Mouse (Mus musculus) layer of hippocampus, adult 18-20 months (tissue): ENCODE data around the gene Chrnb2. TPM values are rescaled to one million over a fixed set of nuclear protein-coding genes. Genes with fewer than 3 reads are reported as not detected.
"Not testable (repeated sequence)": the region's sequence is repeated elsewhere in the genome, so short reads cannot be mapped to it uniquely, and the experiment has no call there.

Experiments used
- DNase-seq, 2 experiments: peaks; one replicate each; pipeline ENCODE4 v3.0.0; 2022; ENCODE audit warnings: low spot score in 2 of 2
- long read RNA-seq: library from polyadenylated mRNA; stranded (forward); transcript quantifications from one replicate; pipeline ENCODE4 v2.0.0, GENCODE M21; 2021
- total RNA-seq, 2 experiments: library from RNA; stranded (reverse); gene quantifications; 2 replicates each; pipeline ENCODE4 v1.2.3; 2021

Chrnb2 gene
- total RNA-seq: 10 to 100 TPM; 31.3 to 31.5 TPM
- long read RNA-seq, full-length matches to known transcripts: 16 of 51 reads
- long read RNA-seq, partial matches to known transcripts: 32 of 51 reads
- long read RNA-seq, other reads (novel, unspliced or antisense): 3 of 51 reads

GRCm38 (mm10) chr3:89764119-89764724 lies at the start of gene Chrnb2:
Gene Chrnb2, minus strand, starts transcription at chr3:89764632.
- peak; percentile 43 to 57 for DNase-seq

GRCm38 (mm10) chr3:89814051-89814450 lies 49.6 kb upstream of the Chrnb2 start:
- no peak for DNase-seq

DNA sequence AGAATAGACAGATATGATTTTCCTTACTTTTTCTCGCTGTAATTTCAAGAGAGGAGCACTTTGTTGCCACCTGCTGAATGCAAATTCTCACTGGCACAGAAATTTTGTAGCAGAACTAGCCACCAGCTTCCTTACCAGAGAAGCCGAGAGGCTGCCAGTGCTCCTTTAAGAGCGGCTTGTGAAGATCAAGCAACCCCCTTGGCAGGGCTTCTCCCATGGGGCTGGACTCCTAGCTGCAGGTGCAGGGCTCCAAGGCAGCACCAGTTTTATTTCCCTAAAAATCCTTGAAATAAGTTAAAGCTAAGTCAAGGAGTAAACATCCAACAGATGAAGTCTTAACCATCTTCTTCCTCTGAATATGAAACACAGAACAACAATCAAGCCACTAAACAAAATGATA lies 47.7 kb upstream of the Chrnb2 start:
- no peak for DNase-seq

GRCm38 (mm10) chr3:89810841-89811240 lies 46.4 kb upstream of the Chrnb2 start:
- DNase-seq: no peak

GRCm38 (mm10) chr3:89808638-89809037 lies 44.2 kb upstream of the Chrnb2 start:
- no peak for DNase-seq

DNA sequence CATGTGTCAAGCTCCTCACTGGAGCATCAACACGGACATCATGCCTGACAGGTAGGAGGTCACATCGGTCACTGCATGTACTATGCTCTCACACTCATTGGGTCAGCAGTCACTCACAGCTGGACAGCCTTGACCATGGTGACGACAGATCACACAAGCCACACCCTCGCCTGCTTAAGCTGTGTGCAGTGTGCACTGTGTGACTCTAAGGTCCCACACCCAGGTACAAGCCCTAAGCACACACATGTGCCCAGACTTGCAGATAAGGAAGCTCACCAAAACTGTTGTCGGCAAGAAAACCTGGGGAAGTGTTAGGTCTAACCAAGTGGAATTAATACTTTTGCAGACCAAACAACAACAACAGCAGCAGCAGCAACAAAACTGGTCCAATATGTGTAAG lies 43.4 kb upstream of the Chrnb2 start:
- DNase-seq: no peak

GRCm38 (mm10) chr3:89807171-89807570 lies 42.7 kb upstream of the Chrnb2 start:
- no peak for DNase-seq

- no peak for DNase-seq
These were observed 42.3 kb upstream of the Chrnb2 start for GRCm38 (mm10) chr3:89806751-89807150.

DNA sequence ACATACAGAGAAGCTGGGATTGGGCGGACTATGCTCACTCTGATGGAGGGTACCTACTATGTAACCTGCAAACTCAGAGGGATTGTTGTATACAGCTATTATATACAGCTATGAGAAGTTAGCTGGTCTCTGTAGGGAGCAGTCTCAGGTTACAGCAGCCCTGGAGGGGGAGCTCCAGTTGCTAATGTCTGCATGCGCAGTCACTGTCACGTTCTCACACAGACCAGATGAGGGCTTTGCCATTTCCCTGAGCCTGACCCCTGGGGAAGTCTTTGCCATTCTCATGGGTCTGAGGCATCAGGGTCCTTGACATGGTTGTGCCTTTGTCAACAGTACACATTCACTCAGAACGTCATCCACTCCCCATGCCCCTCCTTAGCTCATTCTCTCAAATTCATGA lies 40.7 kb upstream of the Chrnb2 start:
- DNase-seq: no peak

DNA sequence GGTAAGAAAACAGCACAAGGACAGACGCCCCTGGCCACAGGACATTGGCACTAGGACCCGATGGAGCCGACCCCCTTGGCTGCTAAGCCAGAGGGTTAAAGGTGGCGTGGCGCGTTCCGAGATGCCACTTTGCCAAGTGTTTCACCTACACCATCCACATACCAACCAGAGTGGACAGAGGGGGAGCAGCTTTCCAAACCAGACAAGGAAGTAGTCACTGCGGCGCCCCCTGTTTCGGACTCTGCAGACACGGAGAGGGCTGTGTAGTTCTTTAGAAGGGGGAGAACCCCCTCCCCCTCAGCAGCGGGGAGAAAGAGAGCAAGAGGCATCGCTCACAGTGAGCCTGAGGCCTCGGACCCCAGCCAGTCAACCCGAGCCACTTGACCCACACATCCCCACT lies 38.4 kb upstream of the Chrnb2 start:
- DNase-seq: no peak

GRCm38 (mm10) chr3:89801507-89801847 lies 37.0 kb upstream of the Chrnb2 start:
- no peak for DNase-seq

DNA sequence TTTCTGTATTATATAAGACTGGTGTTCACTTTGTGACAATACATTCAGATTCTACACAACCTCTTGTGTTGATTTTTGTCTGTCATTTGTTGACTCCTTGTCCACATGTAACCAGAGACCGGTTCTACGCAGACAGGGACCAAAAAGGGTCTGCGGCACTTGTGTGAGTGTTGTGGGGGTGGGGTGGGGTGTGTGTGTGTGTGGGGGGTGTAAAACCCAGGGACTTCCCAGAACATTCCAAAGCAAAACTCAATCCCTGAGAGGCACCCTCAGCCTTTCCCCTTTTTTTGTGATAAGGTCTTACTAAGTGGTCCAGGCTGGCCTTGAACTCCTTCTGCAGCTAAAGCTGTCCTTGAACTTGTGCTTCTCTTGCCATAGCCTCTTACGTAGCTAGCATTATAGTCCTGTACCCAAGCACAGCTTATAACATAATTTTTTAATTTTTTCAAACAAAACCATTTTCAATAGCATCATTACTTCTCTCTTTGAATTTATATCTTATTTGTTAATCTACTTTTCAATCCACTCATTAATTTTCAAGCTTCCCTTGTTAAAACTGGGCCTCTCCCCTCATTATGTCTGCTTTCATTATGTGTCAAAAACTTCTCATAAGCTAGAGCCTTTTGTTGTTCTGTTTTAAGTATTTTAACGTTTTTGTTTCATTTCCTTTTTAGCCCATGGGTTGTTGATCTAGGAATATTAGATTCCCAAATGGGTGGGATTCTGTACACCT lies 36.5 kb upstream of the Chrnb2 start:
- DNase-seq: no peak

DNA sequence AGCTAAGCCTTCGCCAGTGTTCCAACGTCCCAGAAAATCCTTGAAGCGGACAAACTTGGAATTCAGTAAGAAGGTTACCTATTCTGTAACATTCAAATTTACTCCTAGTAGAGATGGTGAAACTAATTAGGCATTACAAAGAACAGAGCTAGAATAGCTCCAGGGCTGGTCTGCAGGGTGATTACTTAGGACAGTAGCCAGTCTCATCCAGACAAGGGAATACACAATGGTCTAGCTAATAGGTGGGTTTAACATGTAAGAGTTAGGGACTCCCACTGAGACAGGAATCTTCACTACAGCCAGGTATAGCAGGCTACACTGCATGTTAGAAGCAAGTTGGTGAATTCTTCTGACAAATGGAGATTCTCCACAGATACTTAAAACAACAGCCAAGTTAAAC lies 35.6 kb upstream of the Chrnb2 start:
- not testable (repeated sequence) for DNase-seq

- no peak for DNase-seq
These were observed 35.0 kb upstream of the Chrnb2 start for GRCm38 (mm10) chr3:89799476-89799875.

DNA sequence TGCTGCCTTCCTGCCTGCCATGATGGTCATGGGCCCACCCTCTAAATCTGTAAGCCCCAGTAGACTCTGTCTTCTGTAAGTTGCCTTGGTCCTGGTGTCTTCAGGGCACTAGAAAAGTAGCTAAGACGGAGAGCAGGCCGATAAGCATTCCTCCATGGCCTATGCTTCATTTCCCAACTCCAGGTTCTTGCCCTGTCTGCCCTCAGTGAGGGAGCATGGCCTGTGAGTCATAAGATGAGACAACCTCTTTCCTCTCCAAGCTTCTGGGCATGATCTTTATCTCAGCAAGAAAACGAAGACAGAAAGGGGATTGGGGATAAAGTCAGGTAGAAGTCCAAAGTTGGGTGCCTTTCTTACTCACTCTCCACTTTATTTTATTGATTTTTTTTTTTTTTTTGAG lies 34.1 kb upstream of the Chrnb2 start:
- no peak for DNase-seq

DNA sequence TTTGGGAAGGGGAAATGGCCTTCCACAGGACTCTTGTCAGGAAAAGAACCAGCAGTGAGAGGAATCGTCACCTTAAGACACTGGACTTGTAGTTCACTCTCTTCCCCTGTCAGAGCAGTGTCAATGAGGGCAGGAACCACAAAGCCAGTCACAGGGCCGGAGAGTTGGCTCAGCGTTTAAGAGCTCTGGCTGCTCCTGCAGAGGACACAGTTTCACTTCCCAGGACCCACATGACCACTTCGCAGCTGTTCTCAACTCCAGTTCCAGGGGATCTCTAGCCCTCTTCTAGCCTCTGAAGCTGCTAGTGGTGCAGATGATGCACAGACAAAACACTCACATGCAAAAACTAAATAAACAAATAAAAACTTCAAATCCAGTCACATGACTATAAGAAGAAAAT lies 31.9 kb upstream of the Chrnb2 start:
- no peak for DNase-seq

- DNase-seq: no peak
These were observed 31.3 kb upstream of the Chrnb2 start for GRCm38 (mm10) chr3:89795746-89796145.

- no peak for DNase-seq
These were observed 30.2 kb upstream of the Chrnb2 start for GRCm38 (mm10) chr3:89794616-89795015.

- DNase-seq: no peak
These were observed 24.4 kb upstream of the Chrnb2 start for GRCm38 (mm10) chr3:89788680-89789352.

- DNase-seq: no peak
These were observed 21.8 kb upstream of the Chrnb2 start for GRCm38 (mm10) chr3:89786275-89786674.

DNA sequence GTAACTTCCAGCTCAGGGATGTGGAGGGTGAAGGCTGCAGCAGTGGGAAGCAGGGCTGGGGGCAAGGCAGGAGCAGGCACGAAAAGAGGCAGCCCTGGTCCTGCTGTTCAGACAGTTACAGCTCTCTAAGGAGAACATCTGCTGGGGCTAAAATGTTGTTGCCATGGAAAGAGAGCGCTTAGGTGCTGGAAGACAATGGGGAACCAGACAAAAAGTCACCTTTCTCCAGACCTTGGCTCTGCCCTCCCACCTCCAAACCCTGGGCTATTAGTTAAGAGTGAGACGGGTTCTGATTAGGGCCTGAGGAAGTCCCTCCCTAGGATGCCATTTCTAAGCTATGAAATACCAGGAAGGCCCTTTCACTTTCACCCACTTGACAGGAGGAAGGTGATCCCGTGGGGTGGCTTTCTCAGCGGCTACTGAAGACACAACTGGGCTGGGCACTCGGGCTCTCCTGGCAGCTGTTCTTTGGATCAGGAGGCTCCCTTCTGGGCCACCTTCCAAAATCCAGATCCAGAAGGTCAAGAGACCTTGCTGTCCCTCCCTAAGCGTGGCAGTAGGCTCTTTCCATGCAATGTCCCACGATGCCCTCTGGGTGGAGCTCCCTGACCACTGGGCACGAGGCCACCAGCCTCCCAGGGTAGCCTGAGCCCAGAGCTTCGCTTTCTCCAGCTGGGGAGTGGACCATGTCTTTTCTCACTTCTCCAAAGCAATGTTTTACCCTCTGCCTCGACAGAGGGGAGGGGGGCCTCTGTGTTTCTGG lies 20.7 kb upstream of the Chrnb2 start:
- DNase-seq: peak in 1 of 2 experiments; percentile 63

GRCm38 (mm10) chr3:89781640-89782039 lies 17.2 kb upstream of the Chrnb2 start:
- DNase-seq: no peak
